Mouse (Mus musculus): ENCODE results near the gene Atxn7l1. TPM values are rescaled to one million over a fixed set of nuclear protein-coding genes. Genes with fewer than 3 reads are reported as not detected.

The Atxn7l1 gene
- polyA plus RNA-seq (2012; rRNA removed), result 13.3 and 22.4 TPM in 2 replicates

DNA sequence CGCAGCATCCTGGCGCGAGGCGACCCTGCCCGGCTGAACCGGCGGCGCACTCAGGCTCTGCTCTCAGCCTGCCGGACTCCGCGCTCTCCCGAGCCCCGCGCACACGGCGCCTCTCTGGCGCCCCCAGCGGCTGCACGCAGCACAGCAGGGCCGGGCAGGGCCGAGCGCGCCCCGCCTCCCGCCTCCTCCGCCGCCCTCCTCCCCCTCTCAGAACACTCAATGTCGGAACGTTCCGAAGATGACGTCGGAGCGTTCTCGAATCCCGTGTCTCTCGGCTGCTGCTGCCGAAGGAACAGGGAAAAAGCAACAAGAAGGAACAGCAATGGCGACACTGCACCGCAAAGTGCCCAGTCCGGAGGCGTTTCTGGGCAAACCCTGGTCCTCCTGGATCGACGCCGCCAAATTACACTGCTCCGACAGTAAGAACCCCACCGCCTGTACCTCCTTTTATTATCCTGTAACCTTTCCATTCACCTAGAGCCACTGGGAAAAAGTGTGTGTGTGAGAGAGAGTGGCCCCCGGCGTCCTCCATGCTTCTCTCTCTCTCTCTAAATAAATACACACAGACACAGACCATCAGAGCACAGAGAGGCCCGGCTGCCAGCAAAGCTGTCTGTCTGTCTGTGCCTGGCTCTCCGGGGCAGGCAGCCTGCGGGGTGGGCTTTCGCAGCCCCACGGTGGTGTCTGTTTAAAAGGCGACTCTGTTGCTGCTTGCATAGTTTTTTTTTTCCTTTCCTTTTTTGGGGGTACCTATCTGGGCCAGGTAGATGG is at the start of gene Atxn7l1:
Atxn7l1 (plus strand) TSS at position 197 of the 771 bp plus-strand sequence.

DNA sequence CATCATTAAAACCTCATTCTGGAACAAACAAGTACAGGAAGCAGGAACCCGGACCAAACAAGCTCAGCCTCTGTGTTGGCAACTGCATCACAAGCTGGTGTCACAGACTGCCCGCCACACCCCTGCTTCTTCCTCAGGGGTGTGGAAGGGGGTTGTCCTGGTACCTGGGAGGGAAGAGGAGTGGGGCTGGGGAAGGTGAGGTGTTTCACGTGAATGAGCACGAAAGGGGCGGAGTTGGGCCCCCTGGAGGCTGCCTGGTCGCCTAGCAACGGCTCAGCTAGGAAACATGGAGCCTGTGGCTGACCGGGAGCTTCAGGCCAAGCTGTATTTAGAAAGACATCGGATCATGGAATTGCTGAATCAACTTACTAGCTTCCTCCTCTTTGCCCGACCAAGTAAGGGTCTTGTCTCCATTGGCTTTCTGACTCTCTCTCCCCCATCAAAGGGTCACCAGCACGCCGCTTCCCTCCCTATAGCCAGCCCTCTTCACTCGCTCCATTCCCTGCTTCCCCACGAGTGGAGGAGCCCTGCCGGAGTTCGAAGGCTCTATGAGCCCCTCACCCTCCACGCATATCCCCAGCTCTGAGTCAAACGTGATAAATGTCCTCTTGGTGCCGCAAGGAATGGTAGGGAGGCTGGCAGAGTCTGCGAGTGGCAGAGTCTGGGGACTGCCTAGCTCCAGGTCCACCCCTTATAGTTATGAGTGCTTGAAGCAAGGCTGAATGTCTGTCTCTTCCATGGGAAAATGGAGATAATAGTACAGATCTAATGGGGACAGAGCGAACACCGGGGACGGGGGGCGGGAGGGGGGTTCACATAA is 247.5 kb downstream of the Atxn7l1 start, which contains the start of gene Efcab10:
Efcab10 (plus strand) TSS at position 51 of the 820 bp plus-strand sequence.

Other genes with a start within 250 kb of the Atxn7l1 start
- 25.0 and 36.2 TPM in 2 replicates for gene Sypl, start 193.8 kb upstream of the Atxn7l1 start, polyA plus RNA-seq (2012; rRNA removed)
- 0.30 TPM in 1 of 2 replicates, not detected in the other for gene Cdhr3, start 54.8 kb upstream of the Atxn7l1 start, polyA plus RNA-seq (2012; rRNA removed)
- 0.50 and 0.77 TPM in 2 replicates for gene Efcab10, start 247.2 kb downstream of the Atxn7l1 start, polyA plus RNA-seq (2012; rRNA removed)

Data from central nervous system, embryonic 11.5 days (tissue).